Mouse (Mus musculus): ENCODE measurements at regions not wholly inside any gene's neighbourhood (a gene's known extent, or its start where the extent isn't known, plus 50 kb on each side); places are given as distances from the start of the nearest gene placed in this dataset.

DNA sequence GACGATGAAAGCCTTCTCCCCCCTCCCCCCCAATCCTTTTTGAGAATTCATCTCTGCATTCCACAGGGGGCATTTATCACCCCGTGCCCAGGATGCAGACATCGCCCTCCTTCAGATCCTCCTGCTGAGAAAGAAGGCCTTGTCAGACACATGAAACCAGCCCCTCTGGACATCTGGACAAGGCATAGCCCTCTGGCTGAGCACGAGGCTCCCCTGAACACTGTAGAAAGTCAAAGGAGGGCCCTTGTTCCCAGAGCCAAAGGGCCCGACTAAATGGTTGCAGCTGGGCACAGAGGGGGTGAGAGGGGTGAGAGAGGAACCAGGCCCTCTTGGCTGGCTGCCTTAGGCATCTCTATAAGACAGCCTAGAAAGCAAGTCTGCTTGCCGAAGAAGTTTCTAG lies 327.8 kb downstream of the H2al1j start:
- no peak for DNase-seq (ENCODE audit: low spot score in 2 of 2)

DNA sequence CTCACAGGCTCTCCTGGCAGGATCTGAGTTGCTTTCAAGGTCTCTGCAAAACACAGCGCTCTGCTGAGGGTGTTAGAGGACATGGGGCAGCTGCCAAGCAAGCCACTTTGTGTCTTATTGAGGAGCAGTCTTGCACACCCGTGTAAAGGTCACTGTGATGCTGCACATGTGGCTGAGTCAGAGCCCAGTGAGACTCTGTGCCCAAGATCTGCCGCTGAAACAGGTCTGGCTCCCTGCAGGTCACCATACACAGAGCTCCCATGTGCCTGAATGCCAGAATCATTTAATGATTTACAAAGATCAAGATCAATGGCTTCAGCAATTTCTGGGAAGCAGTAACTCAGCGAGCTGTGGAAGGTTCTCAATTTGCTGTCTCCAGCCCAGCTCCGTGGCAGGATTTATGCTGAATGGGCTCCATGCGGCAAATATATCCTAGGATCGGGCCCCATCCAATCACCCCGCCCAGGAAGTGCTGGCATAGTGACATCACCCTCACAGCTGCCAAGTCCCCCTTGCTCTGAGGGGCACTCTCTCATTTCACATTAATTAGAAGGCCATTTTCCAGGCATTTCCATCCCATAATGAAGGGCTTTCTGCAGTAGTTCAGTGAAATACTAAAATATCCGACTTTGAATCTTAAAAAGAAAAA lies 330.1 kb downstream of the H2al1j start:
- DNase-seq (ENCODE audit: low spot score in 2 of 2): no peak

DNA sequence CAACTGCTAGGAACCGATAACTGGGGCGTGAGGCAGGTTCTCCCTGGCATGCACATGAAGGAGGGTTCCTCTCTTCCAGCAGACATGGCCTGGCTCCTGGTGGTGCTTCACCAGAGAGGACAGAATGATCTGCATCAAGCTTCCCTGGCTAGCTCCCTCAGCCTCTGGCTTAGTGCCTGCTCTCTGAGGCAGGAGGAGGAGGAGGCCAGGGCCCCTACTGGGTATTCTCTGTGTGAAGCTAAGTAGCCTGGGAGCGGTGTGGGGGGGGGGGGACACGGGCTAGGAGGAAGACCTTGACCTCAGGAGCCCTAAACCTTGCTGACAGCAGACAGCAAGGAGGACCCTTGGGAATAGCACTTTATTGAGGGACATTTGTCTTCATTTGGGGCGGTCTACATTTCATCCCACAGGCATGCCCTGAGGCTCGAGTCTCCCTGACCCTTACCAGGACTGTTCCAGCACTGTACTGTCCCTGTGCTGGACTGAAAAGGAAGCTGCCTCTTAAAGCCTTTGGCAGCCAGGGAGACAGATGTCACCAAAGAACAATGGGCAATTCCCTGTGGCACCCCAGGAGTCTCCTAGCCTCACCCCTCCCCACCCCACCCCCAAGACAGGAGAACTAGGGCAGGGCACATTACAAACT lies 335.7 kb downstream of the H2al1j start:
- no peak for DNase-seq (ENCODE audit: low spot score in 2 of 2)

DNA sequence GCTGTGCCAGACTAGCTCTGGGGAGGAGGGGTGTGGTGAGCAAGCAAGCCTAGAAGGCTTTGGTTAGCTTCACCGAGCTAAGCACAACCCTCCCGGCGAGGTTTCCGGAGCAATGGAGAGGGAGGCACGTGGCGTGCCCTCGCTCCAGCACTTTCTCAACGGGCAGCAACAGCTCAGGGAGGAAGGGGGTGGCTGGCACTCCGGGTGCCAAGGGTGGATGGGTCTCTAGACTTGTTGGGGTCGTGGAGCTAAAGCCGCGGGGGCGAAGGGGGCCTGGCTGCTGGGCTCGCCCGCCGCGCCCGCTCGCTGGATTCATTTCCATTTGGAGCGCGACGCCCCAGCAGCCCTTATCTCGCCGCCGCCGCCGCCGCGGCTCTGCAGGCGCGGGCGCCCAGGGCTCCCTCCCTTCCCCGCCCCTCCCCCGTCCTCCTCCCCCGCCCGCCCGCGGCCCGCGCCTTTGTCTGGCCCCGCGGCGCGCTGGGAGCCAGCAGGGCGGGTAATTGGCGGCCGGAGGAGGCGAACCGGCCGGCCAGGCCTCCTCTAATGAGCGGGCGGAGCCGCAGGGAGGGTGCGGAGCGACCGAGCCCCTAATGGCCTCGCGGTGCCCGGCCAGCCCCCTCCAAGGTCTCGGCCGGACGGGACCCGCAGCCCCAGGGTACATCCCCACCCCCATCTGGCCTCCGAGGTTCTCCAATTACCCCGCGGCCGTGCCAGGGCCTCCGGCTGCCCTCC lies 336.9 kb downstream of the H2al1j start:
- DNase-seq (ENCODE audit: low spot score in 2 of 2): peak; percentile 24 to 34

GRCm38 (mm10) chrX:11665077-11665974 lies 337.7 kb downstream of the H2al1j start:
- peak; percentile 14 to 16 for DNase-seq (ENCODE audit: low spot score in 2 of 2)

DNA sequence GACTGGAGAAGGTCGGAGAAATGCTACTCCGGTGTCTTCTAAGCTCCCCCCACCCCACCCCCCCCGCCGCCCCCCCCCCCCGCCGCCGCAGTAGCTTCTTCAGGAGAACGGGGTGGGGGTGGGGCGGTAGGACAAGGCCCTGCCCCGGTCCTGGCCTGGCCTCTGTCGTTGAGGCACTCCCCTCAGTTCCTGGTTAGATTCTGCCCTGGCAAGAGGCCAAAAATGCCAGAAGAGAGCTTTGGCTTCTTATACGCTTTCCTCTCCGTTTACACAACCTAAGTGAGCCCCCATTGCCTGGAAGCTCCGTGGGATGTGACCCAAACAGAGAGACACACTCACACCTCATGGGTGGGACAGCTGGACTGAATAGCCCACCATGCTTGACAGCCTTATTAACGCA lies 338.9 kb downstream of the H2al1j start:
- no peak for DNase-seq (ENCODE audit: low spot score in 2 of 2)

- no peak for DNase-seq (ENCODE audit: low spot score in 2 of 2)
Observed at GRCm38 (mm10) chrX:11671805-11672204, 344.2 kb downstream of the H2al1j start.

DNA sequence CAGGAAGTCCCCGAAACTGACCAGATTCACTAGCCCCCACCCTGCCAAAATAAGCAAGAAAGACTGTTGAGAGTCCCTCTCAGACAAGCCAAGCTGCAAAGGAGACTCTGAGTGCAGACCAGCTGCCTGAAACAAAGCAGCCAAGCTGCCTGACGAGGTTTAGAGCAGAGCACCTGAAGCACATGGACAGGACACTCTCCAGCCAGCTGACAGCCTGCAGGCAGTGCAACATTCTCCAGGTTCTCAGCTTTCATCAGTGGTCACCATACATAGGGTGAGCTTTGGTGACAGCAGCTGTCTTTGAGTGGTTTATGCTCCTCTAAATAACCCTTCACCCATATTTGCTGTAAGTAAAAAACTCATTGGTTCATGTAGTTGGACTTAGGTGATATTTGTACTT lies 350.5 kb downstream of the H2al1j start:
- no peak for DNase-seq (ENCODE audit: low spot score in 2 of 2)

GRCm38 (mm10) chrX:11681274-11681673 lies 353.7 kb downstream of the H2al1j start:
- no peak for DNase-seq (ENCODE audit: low spot score in 2 of 2)

- no peak for DNase-seq (ENCODE audit: low spot score in 2 of 2)
Observed at GRCm38 (mm10) chrX:11689989-11690405, 362.4 kb downstream of the H2al1j start.

- no peak for DNase-seq (ENCODE audit: low spot score in 2 of 2)
Observed at GRCm38 (mm10) chrX:11690446-11690845, 362.8 kb downstream of the H2al1j start.

DNA sequence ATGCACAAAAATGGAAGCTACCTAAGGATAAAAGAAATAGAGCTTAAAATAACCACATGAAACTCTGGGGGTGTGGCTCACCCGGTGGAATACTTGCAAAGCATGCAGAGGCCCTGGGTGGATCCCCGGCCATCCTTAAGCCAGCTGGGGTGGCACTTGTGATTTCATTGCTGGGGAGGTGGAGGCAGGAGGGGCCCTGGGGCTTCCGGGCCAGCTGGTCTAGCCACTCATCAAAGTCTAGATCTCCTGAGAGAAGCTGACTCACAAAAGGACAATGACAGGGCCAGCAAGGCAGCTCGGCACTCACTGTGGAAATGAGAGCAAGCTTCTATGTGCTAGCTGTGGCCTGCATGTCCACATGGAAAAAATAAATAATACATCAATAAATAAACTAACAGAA lies 363.4 kb downstream of the H2al1j start:
- DNase-seq (ENCODE audit: low spot score in 2 of 2): no peak

GRCm38 (mm10) chrX:11696565-11696964 lies 368.9 kb downstream of the H2al1j start:
- DNase-seq (ENCODE audit: low spot score in 2 of 2): peak in 1 of 2 experiments; percentile 2

DNA sequence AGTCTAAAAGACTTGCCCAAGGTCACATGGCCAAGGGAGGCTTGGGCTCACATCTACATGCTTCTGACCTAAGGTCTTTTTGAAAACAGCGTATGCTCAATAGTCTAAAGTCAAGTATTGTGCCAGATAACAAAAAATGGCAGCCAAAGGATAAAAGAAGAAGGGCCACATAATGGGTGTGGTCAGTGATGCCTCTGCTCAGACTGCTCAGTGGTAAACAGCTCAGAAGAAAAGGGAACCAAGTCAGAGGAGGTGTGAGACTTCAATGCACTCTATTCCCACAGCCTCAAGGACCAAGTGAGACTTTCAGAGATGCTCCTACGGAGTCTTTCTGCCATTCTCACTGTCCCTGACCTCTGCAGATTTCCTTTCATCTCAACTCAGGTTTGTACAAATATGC lies 373.5 kb downstream of the H2al1j start:
- no peak for DNase-seq (ENCODE audit: low spot score in 2 of 2)

DNA sequence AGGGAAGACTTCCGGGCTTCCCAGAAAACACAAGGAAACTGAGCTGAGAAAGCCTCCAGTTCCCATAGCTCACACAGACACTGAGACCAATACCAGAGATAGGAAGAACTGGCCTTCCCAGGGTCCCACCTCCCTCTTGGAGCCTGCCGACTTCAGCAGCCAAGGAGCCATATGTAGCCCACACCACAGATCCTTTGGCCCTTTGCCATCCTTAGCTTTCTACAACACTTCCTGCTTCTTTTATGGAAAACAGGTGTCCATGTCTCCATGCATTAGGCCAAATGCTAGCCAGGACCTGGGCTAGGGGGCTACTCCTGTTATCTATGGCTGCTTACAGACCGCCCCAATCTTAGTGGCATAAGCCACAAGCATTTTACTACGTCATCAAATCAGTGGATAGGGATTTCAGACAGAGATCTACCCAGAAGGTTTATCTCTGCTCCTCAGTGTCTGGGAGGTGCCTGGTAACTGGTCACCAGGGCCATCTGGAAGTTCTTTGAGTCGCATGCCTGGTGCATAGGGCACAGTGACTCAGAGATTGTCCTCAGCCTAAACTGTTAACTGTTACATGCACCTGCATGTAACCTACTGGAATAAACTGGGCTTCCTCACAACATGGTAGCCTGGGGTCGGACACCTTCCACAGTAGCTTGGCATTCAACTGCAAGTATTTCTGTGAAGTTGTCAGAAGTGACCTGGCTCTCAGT lies 378.4 kb downstream of the H2al1j start:
- no peak for DNase-seq (ENCODE audit: low spot score in 2 of 2)

DNA sequence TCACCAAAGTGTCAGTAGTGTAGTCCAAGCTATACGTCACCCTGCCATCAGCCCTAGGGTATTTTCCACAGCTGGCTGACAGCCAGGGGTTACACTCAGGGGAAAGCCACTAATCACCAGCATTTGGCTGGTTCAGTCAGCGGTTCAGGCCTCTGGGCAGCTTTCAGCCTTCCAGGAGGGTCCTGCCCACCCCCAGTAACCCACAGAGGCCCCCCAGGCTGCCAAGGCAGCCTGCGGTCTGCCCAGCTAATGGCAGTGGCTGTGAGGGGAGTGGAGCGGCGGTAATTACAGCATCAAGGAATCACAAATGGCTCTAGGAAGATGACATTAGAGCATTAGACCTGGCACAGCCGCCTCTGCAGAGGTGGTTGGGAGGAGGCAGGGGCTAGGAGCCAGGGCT lies 379.7 kb downstream of the H2al1j start:
- no peak for DNase-seq (ENCODE audit: low spot score in 2 of 2)

DNA sequence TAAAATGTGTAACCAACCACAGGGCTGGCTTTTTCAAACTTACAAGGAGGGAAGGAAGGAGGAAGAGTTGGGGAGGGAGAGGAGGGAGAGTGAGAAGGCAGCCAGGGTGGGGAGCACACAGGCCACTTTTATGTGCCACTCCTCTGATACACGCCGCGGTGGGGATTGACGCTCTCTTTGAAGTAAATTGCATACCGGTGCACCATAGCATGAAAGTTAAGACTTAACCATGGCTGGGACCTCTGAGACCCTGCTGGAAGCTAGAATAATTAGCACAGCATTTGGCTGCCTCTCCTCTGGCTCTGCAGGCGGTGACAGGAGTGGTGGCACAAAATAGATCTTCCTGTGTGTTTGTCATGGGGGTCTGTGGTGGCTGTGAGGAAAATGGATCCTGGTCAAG lies 380.7 kb downstream of the H2al1j start:
- DNase-seq (ENCODE audit: low spot score in 2 of 2): no peak

DNA sequence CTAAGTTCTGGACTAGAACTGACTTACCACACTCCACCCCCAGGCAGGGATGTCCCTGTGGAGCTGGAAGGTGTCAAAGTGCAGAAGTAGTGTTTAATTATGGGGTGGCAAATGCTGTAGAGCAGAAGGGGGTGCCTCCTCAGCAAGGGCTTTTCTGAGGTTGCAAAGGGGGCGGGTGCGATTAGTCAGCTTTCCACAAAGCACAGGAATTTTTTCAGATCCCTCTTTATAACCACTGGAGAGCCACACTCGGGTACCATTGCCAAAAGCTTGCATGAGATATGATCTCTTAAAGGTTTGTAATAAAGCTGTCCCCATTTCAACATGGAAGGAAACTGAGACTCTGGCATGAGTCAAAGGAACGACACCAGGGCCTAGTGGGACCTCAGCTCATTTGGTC lies 381.7 kb downstream of the H2al1j start:
- no peak for DNase-seq (ENCODE audit: low spot score in 2 of 2)

- DNase-seq (ENCODE audit: low spot score in 2 of 2): no peak
Observed at GRCm38 (mm10) chrX:11713423-11713822, 385.8 kb downstream of the H2al1j start.

GRCm38 (mm10) chrX:11716773-11717172 lies 389.2 kb downstream of the H2al1j start:
- no peak for DNase-seq (ENCODE audit: low spot score in 2 of 2)

GRCm38 (mm10) chrX:11718778-11719177 lies 391.2 kb downstream of the H2al1j start:
- no peak for DNase-seq (ENCODE audit: low spot score in 2 of 2)
